Mouse (Mus musculus) hematopoietic stem cell, adult 5-6 weeks (primary cell): Measurements from ENCODE around the gene Pard3b. TPM values are rescaled to one million over a fixed set of nuclear protein-coding genes. Genes with fewer than 3 reads are reported as not detected.
A peak's percentile ranks its signal among the peaks of the same experiment; 100 is the strongest.

Experiments used
- ATAC-seq, 2 experiments: fragments of 125-278 bp in 1 of 2; replicated peaks in 1 of 2; 2 replicates each; pipeline ENCODE4 v1.8.0; 2016 to 2017; ENCODE audit warnings: inconsistent platforms in 2 of 2, mild to moderate bottlenecking in 2 of 2, moderate number of reproducible peaks in 2 of 2, low read depth in 1 of 2, moderate TSS enrichment in 1 of 2; ENCODE audit not compliant: low FRiP score in 2 of 2, poor library complexity in 2 of 2, severe bottlenecking in 2 of 2, insufficient read depth in 1 of 2, low TSS enrichment in 1 of 2
- total RNA-seq: library from RNA; stranded (forward); fragments of 172-1452, 232-1000 nt; gene quantifications from 2 replicates; pipeline ENCODE4 v1.2.3, GENCODE M21; 2017

Gene Pard3b
- total RNA-seq, 1 experiment from 2014 or later: 15.8 TPM

DNA sequence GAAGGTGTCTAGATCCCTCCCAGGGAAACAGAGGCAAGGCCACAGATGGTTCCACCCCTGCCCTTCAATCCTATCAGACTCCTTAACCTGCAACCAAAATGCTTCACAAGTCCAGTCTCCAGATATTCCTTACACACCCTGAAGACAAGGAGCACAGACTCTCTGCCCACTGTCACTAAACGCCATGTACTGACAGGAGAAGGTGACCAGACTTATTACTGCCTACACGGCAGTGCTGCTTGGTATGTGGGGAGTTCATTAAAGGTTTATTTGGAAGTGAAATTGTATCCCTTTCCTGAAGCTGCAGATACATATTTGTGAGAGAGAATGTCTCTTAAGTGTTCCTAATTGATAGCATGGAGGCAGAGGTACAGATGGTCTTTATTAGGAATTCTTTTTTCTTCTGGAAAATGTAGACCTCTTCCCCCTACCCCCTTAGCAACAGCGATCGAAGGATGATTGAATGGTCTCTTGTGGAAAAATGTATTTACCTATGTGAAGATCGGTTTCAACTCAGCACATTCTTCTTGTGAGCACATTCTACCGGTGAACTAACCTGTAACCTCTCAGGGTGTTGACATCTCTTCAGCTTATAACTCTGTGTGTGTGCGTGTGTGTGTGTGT is 735.9 kb downstream of the Pard3b start:
- no peak for ATAC-seq

DNA sequence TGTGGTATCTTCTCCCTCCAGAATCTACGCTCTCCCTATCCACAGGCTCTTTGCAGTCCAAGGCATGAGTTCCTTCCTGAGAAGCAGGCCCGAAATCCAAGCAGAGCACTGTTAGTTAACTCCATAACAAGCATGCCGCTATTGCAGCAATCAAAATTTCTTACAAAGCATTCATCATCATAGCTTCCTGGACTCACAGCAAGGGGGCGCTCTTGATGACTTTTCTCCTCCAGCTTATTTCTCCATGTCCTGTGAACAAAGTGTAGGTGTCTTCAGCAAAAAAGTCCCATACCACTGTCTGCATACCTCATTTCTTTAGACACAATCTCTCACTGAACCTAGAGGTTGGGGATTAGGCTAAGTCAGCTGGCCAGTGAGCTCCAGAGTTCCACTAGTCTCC is 739.7 kb downstream of the Pard3b start:
- ATAC-seq: no peak

DNA sequence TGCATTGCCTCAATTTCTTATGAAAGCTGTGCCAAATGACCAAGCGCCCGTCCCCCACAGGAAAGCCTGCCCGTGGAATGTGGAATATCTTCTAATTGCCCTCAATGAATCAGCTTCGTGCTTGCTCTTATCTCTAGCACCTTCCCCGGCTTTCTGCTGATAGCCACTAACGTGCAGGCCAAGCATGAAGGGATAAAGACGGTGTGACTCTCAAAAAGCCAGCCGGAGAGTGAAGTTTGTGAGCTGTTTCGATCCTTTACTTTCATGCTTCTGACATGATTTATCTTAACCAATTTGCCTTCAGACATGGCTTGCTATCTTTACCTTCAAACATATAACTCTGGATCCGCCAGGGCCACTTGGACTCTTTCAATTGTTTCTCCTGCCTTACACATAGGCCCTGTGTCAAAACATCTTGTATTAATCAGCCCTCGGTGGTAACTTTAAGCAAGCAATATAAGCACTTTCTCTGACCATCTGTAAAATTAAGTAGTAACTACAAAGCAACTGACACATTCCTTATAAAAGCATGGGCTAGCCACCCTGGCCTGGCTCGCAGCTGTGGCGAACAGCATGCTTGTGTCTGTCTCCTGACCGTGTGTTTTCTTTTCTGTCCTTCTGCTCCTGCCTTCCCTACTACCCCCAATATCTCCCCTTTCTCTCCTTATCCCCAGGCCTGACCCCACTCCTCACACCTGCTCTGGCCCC is 744.3 kb downstream of the Pard3b start:
- no peak for ATAC-seq

DNA sequence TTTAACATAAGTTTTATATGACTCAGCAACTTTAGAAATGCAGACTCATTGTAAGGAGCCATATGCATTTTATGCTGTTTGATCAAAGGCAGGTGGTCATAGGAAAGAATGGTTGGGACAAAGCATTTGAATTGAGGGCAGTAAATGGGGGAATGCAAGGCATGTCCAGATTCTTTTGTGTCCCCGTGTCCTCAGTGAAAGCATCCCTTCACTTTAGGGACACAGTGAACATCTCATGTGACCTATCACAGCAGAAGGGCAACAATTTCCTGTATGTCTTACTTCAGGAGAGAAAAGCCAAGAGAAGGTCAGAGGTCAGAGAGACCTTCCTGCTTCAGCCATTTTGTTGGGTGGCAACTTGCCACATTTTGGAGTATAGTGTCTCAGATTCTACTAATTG is 745.6 kb downstream of the Pard3b start:
- no peak for ATAC-seq

DNA sequence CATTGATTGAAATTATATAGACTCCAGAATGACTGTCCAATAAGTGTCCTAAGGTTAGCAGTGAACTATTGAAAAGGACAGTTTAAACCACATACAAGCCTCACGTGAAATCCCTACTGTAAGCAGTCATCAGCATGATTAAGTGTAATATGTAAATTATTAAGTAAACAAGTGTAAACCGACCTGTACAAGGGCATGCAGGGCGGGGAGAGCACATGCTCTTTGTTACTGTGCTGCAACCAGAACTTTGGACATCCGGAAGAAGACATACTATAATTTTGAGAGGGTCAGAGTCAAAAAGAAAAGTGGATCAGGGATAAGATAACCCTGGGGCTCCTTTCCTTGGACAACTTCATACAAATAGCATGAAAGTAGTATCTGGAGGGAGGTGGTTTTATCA is 749.4 kb downstream of the Pard3b start:
- ATAC-seq: no peak

DNA sequence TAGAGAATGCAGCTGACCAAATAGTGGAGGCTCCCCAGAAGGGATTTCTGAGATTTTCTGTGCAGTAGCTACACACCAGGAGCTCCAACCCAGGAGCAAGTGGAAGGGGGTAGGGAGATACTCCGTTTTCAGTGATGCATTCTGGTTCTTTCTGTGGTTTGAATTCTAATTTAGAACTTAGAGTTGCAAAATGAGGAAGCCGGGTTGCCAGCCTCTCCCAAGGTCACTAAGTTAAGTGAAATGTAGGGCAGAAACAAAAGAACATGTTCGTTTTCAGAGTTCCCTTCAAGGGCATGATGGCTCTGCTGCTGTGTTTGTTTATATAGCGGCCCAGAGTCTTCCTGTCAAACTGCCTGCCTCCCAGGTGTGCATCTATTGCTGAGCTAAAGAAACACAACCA is 754.2 kb downstream of the Pard3b start:
- ATAC-seq: peak in 1 of 2 experiments; percentile 59; a peak in 2 of 4 replicates

DNA sequence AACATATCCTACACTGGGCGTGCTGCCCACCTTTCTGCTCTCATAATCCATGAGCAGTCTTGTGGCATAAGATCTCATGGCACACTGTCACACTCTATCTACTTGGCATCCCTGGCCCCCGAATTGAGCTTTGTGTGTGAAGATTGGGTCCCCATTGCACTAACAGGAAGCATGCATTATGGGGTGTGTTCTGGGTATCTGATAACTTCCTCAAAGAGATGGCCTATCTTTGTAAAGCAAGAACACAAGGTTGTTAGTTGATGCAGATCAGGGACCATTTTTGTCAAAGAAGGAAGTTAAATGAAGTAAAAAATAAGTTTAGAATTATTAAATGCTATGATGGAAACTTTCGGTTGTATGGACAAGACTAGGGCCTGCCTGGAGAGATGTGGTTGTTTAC is 755.9 kb downstream of the Pard3b start:
- no peak for ATAC-seq

DNA sequence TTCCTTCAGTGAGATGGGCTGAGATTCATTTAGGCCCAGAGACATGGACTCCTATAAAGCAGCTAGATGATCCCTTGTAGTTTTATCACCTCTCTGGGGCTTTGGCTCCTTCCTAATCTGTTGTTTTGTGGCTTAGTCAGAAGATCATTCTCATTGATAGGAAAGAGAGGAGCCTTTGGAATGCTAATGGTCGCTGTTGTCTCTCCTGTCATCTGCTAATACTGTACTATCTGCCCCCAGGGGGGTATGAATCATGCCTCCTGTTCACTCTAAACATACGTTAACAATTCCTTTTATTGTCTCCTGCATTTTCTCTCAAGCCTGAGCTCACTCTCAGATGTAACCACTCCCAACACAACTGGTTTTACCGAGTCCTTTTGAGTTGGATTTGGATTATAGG is 759.6 kb downstream of the Pard3b start:
- no peak for ATAC-seq

DNA sequence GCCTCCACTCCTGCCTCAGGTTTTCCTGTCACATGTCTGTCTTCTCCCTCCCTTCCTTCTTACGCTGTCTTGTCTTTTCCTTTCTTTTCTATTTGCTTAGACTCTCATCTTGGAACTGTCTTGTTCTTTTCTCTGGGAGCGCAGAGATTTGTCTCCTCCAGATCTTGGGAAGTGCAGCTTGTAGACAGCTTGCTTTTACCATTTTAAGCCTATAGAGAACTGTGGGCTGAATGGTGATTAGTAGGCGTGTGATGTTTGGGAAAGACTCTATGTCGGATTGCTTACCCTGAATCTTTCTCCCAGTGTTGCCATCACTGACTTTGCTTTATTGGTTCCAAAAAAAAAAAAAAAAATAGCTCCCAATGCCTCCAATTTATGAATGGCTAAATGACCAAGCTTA is 760.1 kb downstream of the Pard3b start:
- no peak for ATAC-seq

DNA sequence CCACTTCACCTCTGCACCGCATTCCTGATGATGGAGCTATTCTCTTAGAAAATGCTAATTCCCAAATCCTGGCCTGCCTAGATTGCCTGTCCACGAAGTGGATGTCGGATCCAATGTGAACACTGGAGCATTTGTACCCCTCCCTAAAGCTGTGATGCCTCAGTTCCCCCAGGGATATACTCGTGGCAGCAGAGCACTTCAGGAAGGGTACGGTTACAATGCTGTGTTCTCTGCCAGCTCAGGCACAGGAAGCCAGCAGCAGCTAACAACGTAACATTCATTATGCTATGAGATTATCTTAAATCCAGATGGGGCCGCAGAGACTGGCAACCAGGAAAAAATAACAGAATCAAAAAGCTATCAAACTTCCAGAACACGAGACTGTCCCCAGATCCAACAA is 766.4 kb downstream of the Pard3b start:
- no peak for ATAC-seq

DNA sequence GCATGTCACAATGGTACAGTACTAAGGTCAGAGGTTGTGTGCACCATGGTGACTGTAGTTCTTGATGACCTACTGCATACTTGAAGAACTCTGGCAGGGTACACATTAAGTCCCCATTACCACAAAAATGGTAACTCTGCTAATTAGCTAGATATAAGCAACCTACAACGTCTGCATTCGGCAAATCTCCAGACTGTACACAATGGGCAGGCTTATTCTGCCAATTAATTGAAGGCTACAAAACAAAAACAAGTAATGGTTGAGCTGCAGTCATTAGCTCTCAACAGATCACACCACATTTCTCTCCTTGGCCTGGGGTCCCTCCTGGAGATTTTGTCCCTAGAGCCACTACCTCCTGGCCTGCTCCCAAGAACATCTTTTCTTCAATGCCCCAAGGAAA is 772.7 kb downstream of the Pard3b start:
- no peak for ATAC-seq

DNA sequence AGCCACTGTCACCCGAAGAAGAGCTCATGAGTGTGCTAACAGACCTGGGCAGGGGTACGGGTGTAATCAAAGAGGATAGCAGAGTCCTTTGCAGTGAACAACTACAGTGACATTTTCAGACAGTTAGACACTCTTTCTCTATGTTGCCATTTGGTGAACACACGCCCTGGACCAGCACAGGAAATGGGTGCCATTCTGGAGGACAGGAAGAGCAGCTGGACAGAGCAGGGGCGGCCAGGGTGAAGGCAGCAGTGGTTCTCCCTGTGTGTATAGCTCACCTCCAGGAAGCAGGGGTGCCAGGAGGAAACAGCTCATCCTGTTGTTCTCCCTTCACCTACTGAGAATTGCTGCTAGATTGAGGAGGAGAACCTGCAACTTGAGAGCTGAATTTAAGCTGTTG is 773.4 kb downstream of the Pard3b start:
- ATAC-seq: no peak

DNA sequence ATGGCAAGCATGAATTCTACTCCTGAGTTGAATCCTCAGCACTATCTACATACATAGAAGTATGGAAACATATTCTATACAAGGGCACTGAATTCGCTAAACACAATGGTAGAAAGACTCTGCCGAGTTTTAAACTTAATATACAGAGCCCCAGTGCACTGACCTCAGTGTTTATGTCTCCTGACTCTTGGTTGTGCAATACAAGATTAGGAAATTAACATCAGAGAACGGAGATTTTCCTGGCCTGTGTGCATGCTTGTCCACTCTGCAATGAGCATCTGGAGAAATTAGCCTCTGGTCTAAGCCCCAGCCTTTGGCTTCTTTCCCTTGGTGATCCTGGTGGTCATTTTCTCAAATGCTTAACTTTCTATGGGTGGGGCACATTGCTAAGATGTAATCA is 774.4 kb downstream of the Pard3b start:
- no peak for ATAC-seq

DNA sequence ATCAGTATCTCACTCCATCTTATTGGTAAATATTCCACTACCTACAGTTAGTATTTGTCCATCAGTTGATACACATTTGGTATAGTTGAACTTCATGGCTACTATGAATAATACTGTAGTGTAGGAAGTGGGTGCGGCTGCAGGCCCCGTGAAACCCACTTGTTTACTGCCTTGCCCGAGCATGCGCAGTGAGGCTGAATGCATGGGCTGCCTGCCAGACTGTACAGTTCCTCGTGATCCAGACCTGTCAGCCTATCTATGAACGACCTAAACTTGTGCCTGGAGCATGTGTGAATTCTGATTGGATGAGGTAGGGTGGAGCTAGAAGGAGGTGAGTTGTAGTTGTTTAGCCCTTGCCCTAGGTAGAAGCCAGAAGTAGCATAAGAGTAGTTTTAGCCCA is 775.9 kb downstream of the Pard3b start:
- ATAC-seq: no peak

DNA sequence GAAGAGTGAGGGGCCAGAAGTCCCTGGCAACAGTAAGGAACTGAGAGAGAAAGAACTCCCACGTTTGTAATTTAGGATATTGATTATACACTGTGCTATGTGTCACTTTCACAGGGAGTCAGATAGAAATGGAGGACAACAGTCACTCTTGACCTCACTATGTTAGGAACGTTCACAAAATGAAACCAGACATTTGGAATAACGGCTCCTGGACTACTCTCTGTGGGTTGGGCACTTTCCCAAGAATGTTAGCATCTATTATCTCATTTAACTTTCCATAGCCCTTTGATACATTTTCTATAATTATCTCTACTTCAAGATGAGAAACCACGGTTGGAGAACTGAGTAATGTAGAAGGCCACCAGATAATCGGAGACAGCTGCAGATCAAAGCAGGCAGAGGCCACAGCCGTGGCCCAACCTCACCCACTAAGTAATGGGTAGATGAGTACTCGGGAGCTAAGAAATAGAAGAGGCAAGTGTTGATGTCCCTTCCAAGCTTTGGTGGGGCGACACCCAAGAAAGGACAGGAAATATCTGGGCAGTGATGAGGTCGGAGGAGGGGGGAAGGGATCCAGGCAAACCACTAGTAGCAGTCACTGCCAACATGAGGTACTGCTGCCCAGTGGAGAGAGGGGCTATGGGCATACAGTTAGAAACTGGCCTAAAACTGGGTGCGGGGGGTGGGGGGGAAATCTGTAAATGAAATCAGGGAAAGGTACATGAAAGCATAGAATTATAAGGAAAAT is 778.2 kb downstream of the Pard3b start:
- no peak for ATAC-seq

DNA sequence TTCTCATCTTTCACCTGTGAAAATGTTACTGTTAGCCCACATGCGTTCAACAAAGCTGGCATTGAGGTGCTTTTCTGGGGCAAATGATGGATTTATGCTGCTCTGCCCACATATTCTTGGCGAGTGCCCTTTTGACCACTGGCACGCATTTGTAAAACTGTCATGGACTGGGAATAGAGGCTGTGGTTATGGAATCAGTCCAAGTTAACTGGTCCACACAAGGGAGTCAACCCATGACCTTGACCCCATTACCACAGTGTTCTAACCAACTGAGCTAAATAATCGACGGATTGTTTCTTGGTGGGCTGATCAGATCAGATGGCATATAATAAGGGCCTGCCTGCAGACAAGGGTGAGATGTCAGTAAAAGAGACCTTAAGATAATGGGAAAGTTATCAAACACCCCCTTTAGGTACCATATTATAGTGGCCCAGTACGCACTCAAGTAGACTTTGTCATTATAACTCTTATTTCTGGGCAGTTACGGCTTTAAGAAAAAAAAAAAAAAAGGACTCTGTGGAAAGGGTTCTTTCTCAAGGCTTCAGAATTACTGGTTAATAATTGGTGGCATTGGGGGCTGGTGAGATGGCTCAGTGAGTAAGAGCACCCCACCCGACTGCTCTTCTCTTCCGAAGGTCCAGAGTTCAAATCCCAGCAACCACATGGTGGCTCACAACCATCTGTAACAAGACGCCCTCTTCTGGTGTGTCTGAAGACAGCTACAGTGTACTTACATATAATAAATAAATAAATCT is 784.4 kb downstream of the Pard3b start:
- no peak for ATAC-seq

DNA sequence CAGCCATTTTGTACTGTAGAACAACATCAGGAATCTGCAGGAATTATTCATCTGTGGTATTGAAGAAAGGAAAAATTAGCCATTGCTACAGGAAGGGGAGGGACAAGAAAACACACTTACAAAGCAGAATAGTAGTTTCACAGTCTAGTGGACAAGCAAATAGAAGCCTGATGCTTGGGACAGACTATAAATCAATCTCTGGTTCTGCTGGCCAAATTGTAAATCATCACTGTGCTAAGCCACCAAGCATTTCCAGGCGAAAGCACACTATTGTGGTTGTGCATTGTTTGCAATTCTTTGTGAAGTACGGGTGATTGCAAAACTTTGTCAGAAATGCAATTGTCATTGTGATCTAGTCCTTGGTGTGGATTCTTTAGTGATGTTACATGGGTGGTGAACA is 786.7 kb downstream of the Pard3b start:
- no peak for ATAC-seq

DNA sequence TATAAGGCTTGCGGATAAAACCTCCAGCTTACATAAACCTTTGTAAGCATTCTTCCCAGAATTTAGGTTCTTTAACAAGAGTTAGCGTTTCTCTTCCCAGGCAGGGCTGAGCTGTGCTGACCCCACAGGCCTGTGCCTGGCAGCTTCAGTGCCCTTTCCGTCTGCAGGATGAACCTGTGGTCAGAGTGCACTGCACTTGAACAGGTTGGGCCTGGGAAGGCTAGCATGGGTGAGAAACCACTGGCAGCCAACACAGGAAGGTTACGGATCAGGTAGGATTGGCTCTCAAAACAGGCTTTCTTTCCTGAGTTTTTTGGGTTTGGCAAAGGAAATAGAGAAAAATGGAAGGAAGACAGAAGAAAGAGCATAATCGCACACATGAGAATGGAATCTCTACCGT is 790.1 kb downstream of the Pard3b start:
- no peak for ATAC-seq
